Comparison of ENCODE assay signal across 14 mouse cellular contexts in genomic region chr11:96320688-96321087, GRCm38 (mm10). TPM values are rescaled to one million over a fixed set of nuclear protein-coding genes. Genes with fewer than 3 reads are reported as not detected.
DNase-seq lines count a peak whose midpoint lies in the region; ATAC-seq and TF ChIP-seq lines count a peak whose summit lies in the region.
"Had no signal": no experiment of that assay in that cellular context is flagged by ENCODE, and none has a peak within 500 bp of the region (broad histone marks: within the 10 kb centered on the region; RNA-seq: fewer than 3 reads in every experiment).

No protein-coding gene starts in this region.

- no peak for TF ChIP-seq POLR2A in embryonic fibroblast, embryonic 13.5 days (IDR thresholded peaks at IDR 0.05; ENCODE audit: low read depth, low read length)

- no peak for TF ChIP-seq EP300 in lung, postnatal 0 days (IDR thresholded peaks at IDR 0.05)

- TF ChIP-seq CTCF in embryonic fibroblast, embryonic 13.5 days (IDR thresholded peaks at IDR 0.05; ENCODE audit: borderline replicate concordance, insufficient read depth, low read length), result no peak
- TF ChIP-seq CTCF in lung, postnatal 0 days (IDR thresholded peaks at IDR 0.05), result no peak

- peak overlapping the region; percentile 85 for H3K27ac ChIP-seq in heart, embryonic 13.5 days (replicated peaks)
- peak overlapping the region; percentile 93; the same call in 1 of the 2 replicates for H3K27ac ChIP-seq in embryonic fibroblast, embryonic 13.5 days (ENCODE audit: insufficient read depth, low read length)
- peak overlapping the region; percentile 98 for H3K27ac ChIP-seq in intestine, embryonic 15.5 days
- H3K27ac ChIP-seq in lung, postnatal 0 days (ENCODE audit: low read length), result peak overlapping the region; percentile 95
- H3K27ac ChIP-seq: forebrain, embryonic 10.5 days; macrophage had no signal

- ATAC-seq in heart, embryonic 13.5 days (ENCODE audit: extremely low read depth, insufficient number of reproducible peaks, low FRiP score, low TSS enrichment), result no peak
- no peak for ATAC-seq in intestine, embryonic 15.5 days
- no peak for ATAC-seq in lung, postnatal 0 days

- H3K4me3 ChIP-seq in heart, embryonic 13.5 days, result peak overlapping the region; percentile 54
- peak overlapping the region; percentile 46; the same call in 1 of the 2 replicates for H3K4me3 ChIP-seq in embryonic fibroblast, embryonic 13.5 days (ENCODE audit: insufficient read depth, low read length)
- H3K4me3 ChIP-seq in intestine, embryonic 15.5 days (replicated peaks), result peak overlapping the region; percentile 64
- peak overlapping the region; percentile 60 for H3K4me3 ChIP-seq in lung, postnatal 0 days (ENCODE audit: low read depth, low read length)
- H3K4me3 ChIP-seq: forebrain, embryonic 10.5 days; myocyte had no signal

- H3K27me3 ChIP-seq in heart, embryonic 13.5 days (replicated peaks), result peaks cover 100% of the 10 kb centered on the region
- peaks cover 2% of the 10 kb centered on the region; the same call in 1 of the 2 replicates for H3K27me3 ChIP-seq in intestine, embryonic 15.5 days (replicated peaks)
- 0 out of 2 replicates have a peak, but pooled peaks cover 4% of the 10 kb centered on the region for H3K27me3 ChIP-seq in lung, postnatal 0 days (replicated peaks; ENCODE audit: insufficient read depth, low read length)

- peak overlapping the region; percentile 66 for H3K4me2 ChIP-seq in heart, embryonic 13.5 days
- H3K4me2 ChIP-seq in intestine, embryonic 15.5 days (replicated peaks), result peak overlapping the region; percentile 81
- peak overlapping the region; percentile 79 for H3K4me2 ChIP-seq in lung, postnatal 0 days (replicated peaks; ENCODE audit: low read depth, low read length)

- H3K36me3 ChIP-seq in heart, embryonic 13.5 days, result no peaks in the 10 kb centered on the region
- no peaks in the 10 kb centered on the region for H3K36me3 ChIP-seq in intestine, embryonic 15.5 days
- no peaks in the 10 kb centered on the region for H3K36me3 ChIP-seq in lung, postnatal 0 days (ENCODE audit: insufficient read depth, low read length)
- H3K36me3 ChIP-seq: forebrain, embryonic 10.5 days had no signal

- intact Hi-C loops in heart, postnatal 25 days (cut with DNase I), result no loop called here

- H3K4me1 ChIP-seq in heart, embryonic 13.5 days, result peaks cover 10% of the 10 kb centered on the region
- no peaks in the 10 kb centered on the region for H3K4me1 ChIP-seq in embryonic fibroblast, embryonic 13.5 days (ENCODE audit: control insufficient read depth, insufficient read depth, low read length)
- H3K4me1 ChIP-seq in intestine, embryonic 15.5 days (replicated peaks), result peaks cover 18% of the 10 kb centered on the region
- no peaks in the 10 kb centered on the region; the same call in 1 of the 2 replicates for H3K4me1 ChIP-seq in lung, postnatal 0 days (ENCODE audit: insufficient read depth, low read depth, low read length)

- DNase-seq in heart, postnatal 25 days (ENCODE audit: low spot score), result no peak
- DNase-seq in lung, postnatal 0 days (ENCODE audit: low spot score), result no peak
- DNase-seq in gastrocnemius, adult 8-10 months (ENCODE audit: low spot score in 2 of 2), result no peak
- DNase-seq in cerebellum, postnatal 10 days, result no peak
- no peak for DNase-seq in retina, postnatal 1 day
- DNase-seq: layer of hippocampus, adult 9-11 months; thymus, postnatal 14 days had no signal

- peak overlapping the region; percentile 84 for H3K9ac ChIP-seq in heart, embryonic 13.5 days
- peak overlapping the region; percentile 83 for H3K9ac ChIP-seq in intestine, embryonic 15.5 days
- H3K9ac ChIP-seq in lung, postnatal 0 days (replicated peaks; ENCODE audit: low read depth), result peak overlapping the region; percentile 64

- WGBS in heart, embryonic 13.5 days, result 11% methylated on average over 17 of the region's 17 CpGs
- 25% methylated on average over 17 of the region's 17 CpGs for WGBS in intestine, embryonic 15.5 days
- WGBS in lung, postnatal 0 days, result 19% methylated on average over 17 of the region's 17 CpGs

- H3K9me3 ChIP-seq in heart, embryonic 13.5 days, result no peaks in the 10 kb centered on the region
- H3K9me3 ChIP-seq in intestine, embryonic 15.5 days, result no peaks in the 10 kb centered on the region
- H3K9me3 ChIP-seq in lung, postnatal 0 days (ENCODE audit: low read length), result no peaks in the 10 kb centered on the region
- H3K9me3 ChIP-seq: forebrain, embryonic 10.5 days had no signal

RNA-seq across cellular contexts. Expression of gene Hoxb3, which starts 2.4 kb away (rescaled TPM):
- 0.31 and 1.1 TPM in 2 replicates for polyA plus RNA-seq in heart, embryonic 13.5 days (2015; fragmentation: Nextera tagmentation; extraction: Ambion mirVana)
- under 1 TPM; 0.36 to 0.45 TPM for total RNA-seq in heart, postnatal 25 days (2021)
- polyA plus RNA-seq in embryonic fibroblast, embryonic 13.5 days (2011; ENCODE audit: insufficient read length, low read depth, missing spikeins), result 19.1 and 21.9 TPM in 2 replicates
- polyA plus RNA-seq in intestine, embryonic 15.5 days (2015; fragmentation: Nextera tagmentation; extraction: Ambion mirVana), result 1.8 and 2.7 TPM in 2 replicates
- polyA plus RNA-seq in lung, postnatal 0 days (2015; fragmentation: Nextera tagmentation; extraction: Ambion mirVana), result 1.5 and 2.2 TPM in 2 replicates
- total RNA-seq in gastrocnemius, adult 8-10 months (2022), result under 1 TPM; 0.24 to 0.40 (median 0.30) TPM
- polyA plus RNA-seq: forebrain, embryonic 10.5 days; myocyte had no signal

RNA-seq across cellular contexts. Expression of gene Hoxb4, which starts 2.6 kb away (rescaled TPM):
- polyA plus RNA-seq in heart, embryonic 13.5 days (2015; fragmentation: Nextera tagmentation; extraction: Ambion mirVana), result 0.43 and 0.59 TPM in 2 replicates
- under 1 TPM; 0.57 to 0.59 TPM for total RNA-seq in heart, postnatal 25 days (2021)
- polyA plus RNA-seq in embryonic fibroblast, embryonic 13.5 days (2011; ENCODE audit: insufficient read length, low read depth, missing spikeins), result 8.3 and 10.4 TPM in 2 replicates
- polyA plus RNA-seq in intestine, embryonic 15.5 days (2015; fragmentation: Nextera tagmentation; extraction: Ambion mirVana), result 2.8 and 3.2 TPM in 2 replicates
- 2.6 and 3.0 TPM in 2 replicates for polyA plus RNA-seq in lung, postnatal 0 days (2015; fragmentation: Nextera tagmentation; extraction: Ambion mirVana)
- total RNA-seq in gastrocnemius, adult 8-10 months (2022), result under 1 TPM; 0.15 to 0.46 (median 0.21) TPM
- polyA plus RNA-seq: forebrain, embryonic 10.5 days; myocyte had no signal

RNA-seq across cellular contexts. Expression of gene Hoxb5, which starts 17.6 kb away (rescaled TPM):
- polyA plus RNA-seq in heart, embryonic 13.5 days (2015; fragmentation: Nextera tagmentation; extraction: Ambion mirVana), result 3.8 and 5.5 TPM in 2 replicates
- total RNA-seq in heart, postnatal 25 days (2021), result under 1 TPM; 0.10 to 0.14 TPM
- polyA plus RNA-seq in embryonic fibroblast, embryonic 13.5 days (2011; ENCODE audit: insufficient read length, low read depth, missing spikeins), result 4.1 and 5.9 TPM in 2 replicates
- polyA plus RNA-seq in intestine, embryonic 15.5 days (2015; fragmentation: Nextera tagmentation; extraction: Ambion mirVana), result 27.2 and 31.3 TPM in 2 replicates
- 16.8 and 17.3 TPM in 2 replicates for polyA plus RNA-seq in lung, postnatal 0 days (2015; fragmentation: Nextera tagmentation; extraction: Ambion mirVana)
- under 1 TPM; 0.29 to 0.49 (median 0.37) TPM for total RNA-seq in gastrocnemius, adult 8-10 months (2022)
- total RNA-seq: common myeloid progenitor, adult 5-6 weeks had no signal
- polyA plus RNA-seq: forebrain, embryonic 10.5 days; macrophage; myocyte had no signal

RNA-seq across cellular contexts. Expression of gene Hoxb6, which starts 28.4 kb away (rescaled TPM):
- polyA plus RNA-seq in heart, embryonic 13.5 days (2015; fragmentation: Nextera tagmentation; extraction: Ambion mirVana), result 1.4 and 2.0 TPM in 2 replicates
- total RNA-seq in heart, postnatal 25 days (2021), result not detected
- 9.6 and 14.1 TPM in 2 replicates for polyA plus RNA-seq in embryonic fibroblast, embryonic 13.5 days (2011; ENCODE audit: insufficient read length, low read depth, missing spikeins)
- 14.4 and 16.1 TPM in 2 replicates for polyA plus RNA-seq in intestine, embryonic 15.5 days (2015; fragmentation: Nextera tagmentation; extraction: Ambion mirVana)
- polyA plus RNA-seq in lung, postnatal 0 days (2015; fragmentation: Nextera tagmentation; extraction: Ambion mirVana), result 7.3 and 7.4 TPM in 2 replicates
- under 1 TPM in 3 of 4 experiments, not detected in 1; 0.29 to 0.77 (median 0.31) TPM for total RNA-seq in gastrocnemius, adult 8-10 months (2022)
- total RNA-seq: common myeloid progenitor, adult 5-6 weeks had no signal
- polyA plus RNA-seq: forebrain, embryonic 10.5 days; macrophage; myocyte had no signal

RNA-seq across cellular contexts. Expression of gene Hoxb2, which starts 29.6 kb away (rescaled TPM):
- polyA plus RNA-seq in heart, embryonic 13.5 days (2015; fragmentation: Nextera tagmentation; extraction: Ambion mirVana), result 3.6 and 5.9 TPM in 2 replicates
- total RNA-seq in heart, postnatal 25 days (2021), result 1 to 10 TPM in 1 of 2 experiments, under 1 TPM in 1; 0.81 to 1.3 TPM
- polyA plus RNA-seq in embryonic fibroblast, embryonic 13.5 days (2011; ENCODE audit: insufficient read length, low read depth, missing spikeins), result 6.6 and 11.0 TPM in 2 replicates
- 17.7 and 19.8 TPM in 2 replicates for polyA plus RNA-seq in intestine, embryonic 15.5 days (2015; fragmentation: Nextera tagmentation; extraction: Ambion mirVana)
- 16.5 and 16.9 TPM in 2 replicates for polyA plus RNA-seq in lung, postnatal 0 days (2015; fragmentation: Nextera tagmentation; extraction: Ambion mirVana)
- under 1 TPM in 2 of 4 experiments, not detected in 2; 0.22 to 0.24 TPM for total RNA-seq in gastrocnemius, adult 8-10 months (2022)
- total RNA-seq: common myeloid progenitor, adult 5-6 weeks had no signal
- polyA plus RNA-seq: forebrain, embryonic 10.5 days; macrophage; myocyte had no signal
